Mouse (Mus musculus): Measurements from ENCODE around the gene Nipal4.
"Not testable (repeated sequence)": the region's sequence is repeated elsewhere in the genome, so short reads cannot be mapped to it uniquely, and the experiment has no call there.

Nipal4 gene

GRCm38 (mm10) chr11:46165866-46166585, at the start of gene Nipal4:
TSS of gene Nipal4 (minus strand) at chr11:46166508.
- in situ Hi-C loops (cut with MboI, MseI) = no loop called here

DNA sequence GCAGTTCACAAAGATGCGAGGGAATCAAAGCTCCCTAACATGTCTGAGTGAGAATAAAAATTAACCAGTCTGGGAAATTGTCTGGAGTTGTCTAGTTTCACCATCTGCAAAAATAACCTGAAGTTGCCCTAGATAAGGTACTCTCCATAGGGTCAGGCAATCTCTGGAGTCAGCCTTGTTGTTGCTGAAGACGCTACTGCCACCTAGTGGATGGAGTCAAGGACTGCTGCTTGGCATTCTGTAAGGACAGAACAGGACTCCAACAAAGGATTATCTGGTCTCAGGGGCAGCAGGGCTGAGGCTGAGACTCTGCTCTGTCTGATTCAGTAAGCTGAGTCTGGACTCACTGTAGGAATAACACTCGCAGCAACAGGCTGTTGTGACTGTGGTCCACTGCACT, 49.0 kb upstream of the Nipal4 start:
- in situ Hi-C loops (cut with MboI, MseI) = loop anchor here (25.0 kb wide), 1 partner anchor 178 kb away; no protein-coding TSS in a partner anchor

- in situ Hi-C loops (cut with MboI, MseI) = loop anchor here (25.0 kb wide), 1 partner anchor 177 kb away; no protein-coding TSS in a partner anchor
Observed at GRCm38 (mm10) chr11:46214368-46215230, 48.3 kb upstream of the Nipal4 start.

DNA sequence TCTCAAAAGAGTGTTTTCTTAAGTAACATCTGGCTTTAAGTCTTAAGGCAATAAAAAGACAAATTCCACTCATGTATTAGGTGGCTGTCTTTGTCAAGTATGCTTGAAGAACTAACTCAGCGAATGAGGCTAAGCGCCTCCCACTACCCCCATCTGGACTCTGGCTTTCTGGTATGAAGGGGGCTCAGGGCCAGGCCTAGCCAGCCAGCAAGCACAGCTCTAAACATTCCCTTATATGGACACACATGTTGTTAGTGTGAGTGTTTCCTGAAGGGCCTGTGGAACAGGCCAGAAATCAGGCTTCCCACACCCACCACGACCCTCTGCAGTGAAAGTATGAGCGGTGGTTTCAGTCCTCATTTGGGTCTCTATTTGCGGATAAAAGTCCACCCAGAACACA, 47.5 kb upstream of the Nipal4 start:
- in situ Hi-C loops (cut with MboI, MseI) = loop anchor here (25.0 kb wide), 1 partner anchor 177 kb away; no protein-coding TSS in a partner anchor

DNA sequence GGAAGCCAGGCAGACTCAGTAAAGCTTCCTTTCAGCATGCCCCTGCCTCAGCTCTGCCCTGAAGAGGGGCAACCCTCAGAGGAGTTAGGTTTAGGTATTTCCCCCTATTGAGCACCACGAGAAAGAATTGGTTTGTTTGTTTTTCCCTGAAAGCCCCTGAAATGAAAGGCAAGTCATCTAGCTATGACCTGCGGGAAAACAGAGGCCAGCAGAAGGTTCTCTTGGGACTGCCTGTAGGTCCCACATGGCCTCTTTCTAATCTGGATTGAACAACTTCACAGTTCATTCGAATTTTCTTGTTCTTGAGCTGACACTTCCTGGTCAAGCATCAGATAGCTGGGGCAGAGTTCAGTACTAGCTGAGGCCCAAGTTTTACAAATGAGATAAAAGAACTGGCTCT, 45.5 kb upstream of the Nipal4 start:
- in situ Hi-C loops (cut with MboI, MseI) = loop anchor here (25.0 kb wide), 1 partner anchor 175 kb away; no protein-coding TSS in a partner anchor

GRCm38 (mm10) chr11:46209884-46210283, 43.6 kb upstream of the Nipal4 start:
- in situ Hi-C loops (cut with MboI, MseI) = loop anchor here (25.0 kb wide), 1 partner anchor 173 kb away; no protein-coding TSS in a partner anchor

GRCm38 (mm10) chr11:46205639-46206409, 39.5 kb upstream of the Nipal4 start:
- in situ Hi-C loops (cut with MboI, MseI) = loop anchor here (25.0 kb wide), 1 partner anchor 169 kb away; no protein-coding TSS in a partner anchor

DNA sequence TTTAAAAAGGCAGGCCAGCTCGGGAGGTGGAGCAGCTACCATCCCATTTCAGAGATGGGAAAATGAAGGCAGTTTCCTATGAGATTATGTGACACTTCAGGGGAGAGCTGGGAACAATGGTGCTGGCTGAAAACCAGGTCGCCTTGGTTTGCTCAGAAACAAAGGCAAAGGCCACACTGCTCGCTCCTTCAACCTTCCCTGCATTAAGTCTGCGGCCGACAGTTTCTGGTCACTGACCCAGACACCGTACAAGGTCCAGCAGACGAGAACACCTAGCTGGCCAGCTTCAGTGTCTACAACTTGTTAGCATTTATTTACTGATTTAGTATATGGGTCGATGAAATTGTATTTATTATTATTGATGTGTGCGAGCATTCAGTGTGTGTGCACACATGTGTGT, 38.5 kb upstream of the Nipal4 start:
- in situ Hi-C loops (cut with MboI, MseI) = loop anchor here (25.0 kb wide), 1 partner anchor 168 kb away; no protein-coding TSS in a partner anchor

DNA sequence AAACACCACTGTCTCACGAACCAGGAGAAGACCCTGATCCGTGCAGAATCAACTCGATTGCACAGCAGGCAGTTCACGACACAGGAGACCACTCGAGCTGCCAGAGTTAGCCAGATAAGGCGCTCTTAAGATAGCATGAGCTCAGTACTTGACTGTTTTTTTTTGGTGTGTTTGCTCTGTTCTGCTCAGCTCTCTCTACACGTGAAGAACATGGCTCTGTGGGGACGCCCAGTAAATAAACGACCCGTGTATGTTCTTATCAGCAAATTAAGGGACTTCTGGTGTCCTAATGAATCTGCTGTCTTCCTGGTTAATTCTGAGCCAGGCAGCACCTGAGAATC, 36.2 kb upstream of the Nipal4 start:
- in situ Hi-C loops (cut with MboI, MseI) = loop anchor here (25.0 kb wide), 1 partner anchor 165 kb away; no protein-coding TSS in a partner anchor

DNA sequence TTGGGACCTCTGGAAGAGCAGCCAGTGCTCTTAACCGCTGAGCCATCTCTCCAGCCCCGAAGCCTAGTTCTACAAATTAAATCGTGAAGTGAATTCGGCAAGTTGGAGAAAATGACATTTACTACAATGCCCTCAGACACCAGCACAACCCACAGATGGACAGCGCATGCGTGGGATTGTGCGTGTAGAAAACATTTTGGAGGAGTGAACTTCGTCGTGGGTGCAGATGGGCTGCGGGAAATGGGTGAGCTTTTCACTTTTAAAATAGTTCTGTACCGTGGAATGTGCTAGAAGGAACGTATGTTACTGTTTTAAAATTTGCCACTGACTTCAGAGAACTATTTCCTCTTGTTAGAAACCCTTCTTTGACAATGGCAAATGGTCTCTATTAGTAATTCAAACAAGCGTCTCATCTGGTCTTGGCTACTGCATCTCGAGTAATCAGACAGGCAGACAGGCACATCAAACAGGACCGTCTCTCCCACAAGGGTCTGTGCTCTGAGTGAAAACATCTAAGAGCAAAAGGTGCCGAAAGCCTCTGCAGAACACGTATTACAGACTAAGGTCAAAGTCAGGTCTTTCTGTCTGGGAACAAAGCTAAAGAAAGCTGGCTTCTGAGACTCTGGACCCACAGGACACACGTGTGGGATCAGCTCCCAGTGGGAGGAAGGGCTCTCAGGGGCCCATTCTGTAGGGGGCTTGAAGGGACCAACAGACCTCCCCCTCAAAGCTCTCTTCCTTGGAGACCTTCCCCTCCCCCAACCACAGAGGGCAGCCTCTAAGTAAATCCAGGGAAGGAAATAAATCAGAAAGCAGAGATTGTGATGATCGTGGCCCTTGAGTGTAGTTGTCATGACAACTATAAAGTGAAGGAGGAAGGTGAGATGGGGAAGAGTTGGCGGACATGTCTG, 35.6 kb upstream of the Nipal4 start:
- in situ Hi-C loops (cut with MboI, MseI) = loop anchor here (25.0 kb wide), 1 partner anchor 165 kb away; no protein-coding TSS in a partner anchor

DNA sequence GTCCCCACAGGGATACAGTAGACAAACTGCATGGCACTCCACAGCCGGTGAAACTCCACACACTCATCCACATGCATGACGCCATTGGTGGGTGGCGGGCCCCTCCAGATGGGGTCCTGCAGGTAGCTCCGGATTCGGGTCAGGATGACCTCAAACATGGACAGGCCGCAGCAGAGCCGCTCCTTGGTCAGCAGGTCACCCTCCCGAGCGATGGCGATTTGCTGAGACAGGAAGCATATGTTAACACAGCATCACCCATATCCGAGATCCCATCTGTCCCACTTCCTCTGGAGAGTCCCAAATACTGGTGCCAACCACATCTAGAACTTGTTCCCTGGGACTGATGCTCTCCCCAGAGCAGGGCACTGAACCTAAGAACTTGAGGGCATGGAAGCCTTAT, 34.4 kb upstream of the Nipal4 start:
- in situ Hi-C loops (cut with MboI, MseI) = loop anchor here (25.0 kb wide), 1 partner anchor 163 kb away; no protein-coding TSS in a partner anchor

DNA sequence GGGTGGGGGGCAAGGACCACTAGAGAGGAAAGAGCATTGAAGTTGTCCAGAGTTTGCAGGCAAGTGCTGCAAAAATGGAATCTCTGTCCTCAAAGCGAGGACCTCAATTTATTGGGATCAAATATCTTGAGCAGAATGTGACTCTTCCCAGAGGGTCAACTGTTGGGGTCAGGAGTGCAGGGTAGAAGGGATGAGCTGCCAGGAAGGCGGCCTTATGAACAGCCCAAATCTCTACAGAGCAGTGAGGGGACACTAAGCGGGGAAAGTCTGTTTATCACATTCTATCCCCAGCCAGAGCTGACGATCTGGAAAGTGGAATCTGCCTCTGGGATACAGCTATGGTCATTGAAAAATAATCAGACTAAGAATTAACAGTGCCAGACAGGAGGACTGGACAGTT, 27.9 kb upstream of the Nipal4 start:
- in situ Hi-C loops (cut with MboI, MseI) = no loop called here

DNA sequence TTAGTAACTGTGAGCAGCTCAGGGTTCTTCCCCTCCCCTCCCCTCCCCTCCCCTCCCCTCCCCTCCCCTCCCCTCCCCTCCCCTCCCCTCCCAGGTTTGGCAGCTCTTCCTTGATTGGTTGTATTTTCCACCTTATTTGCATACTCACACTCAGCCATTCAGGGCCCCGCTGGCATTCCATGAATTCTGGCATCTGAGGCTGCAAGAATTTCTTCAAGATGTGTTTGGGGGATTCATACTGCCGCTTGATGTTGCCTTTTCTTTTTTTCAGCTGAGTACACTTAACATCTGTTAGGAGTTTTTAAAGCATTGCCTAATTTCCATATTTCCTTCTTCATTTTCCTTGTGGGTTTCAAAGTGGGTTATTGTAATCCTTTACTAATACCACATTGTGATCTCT, 22.0 kb upstream of the Nipal4 start:
- in situ Hi-C loops (cut with MboI, MseI) = no loop called here

GRCm38 (mm10) chr11:46185486-46185885, 19.2 kb upstream of the Nipal4 start:
- in situ Hi-C loops (cut with MboI, MseI) = no loop called here

- in situ Hi-C loops (cut with MboI, MseI) = no loop called here
Observed at GRCm38 (mm10) chr11:46184946-46185345, 18.6 kb upstream of the Nipal4 start.

GRCm38 (mm10) chr11:46182031-46182430, 15.7 kb upstream of the Nipal4 start:
- in situ Hi-C loops (cut with MboI, MseI) = not testable (repeated sequence)

DNA sequence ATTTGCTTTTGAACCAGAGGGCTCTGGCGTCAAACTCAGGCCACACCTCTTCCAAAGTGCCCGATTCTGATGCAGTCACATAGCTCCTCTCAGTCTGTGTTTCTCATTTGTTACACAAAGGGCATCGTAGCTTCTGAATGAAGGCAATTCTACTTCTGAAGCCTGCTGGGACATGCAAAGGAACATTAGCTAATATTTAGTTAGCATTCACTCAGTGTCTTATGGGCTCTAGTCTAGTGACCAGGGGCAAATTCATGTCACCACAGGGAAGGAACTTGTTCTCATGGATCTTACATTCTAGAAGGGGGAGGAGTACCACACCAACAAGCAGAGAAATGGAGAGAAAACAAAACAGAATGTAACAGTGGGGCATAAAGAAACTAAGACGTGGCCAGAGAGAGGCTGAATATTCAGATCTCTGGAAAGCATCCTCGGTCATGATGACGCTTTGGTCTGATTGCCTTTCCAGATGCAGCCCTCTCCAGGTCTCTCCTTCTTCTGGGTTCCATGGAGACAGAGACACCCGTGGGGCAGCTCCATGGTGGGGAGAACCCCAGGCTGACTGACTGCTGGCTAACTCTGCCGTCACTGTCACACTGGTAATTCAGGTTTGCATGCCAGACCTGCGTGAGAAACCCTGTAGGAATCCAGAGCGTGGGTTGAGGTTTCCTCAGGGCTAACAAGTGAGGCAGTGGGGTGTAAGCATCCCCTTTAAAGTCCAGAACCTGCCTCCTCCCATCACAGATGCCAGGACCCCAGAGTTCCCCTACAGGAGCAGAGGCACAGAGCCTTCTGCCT, 11.1 kb upstream of the Nipal4 start:
- in situ Hi-C loops (cut with MboI, MseI) = loop anchor here (10.0 kb wide), 1 partner anchor 63 kb away; no protein-coding TSS in a partner anchor

- in situ Hi-C loops (cut with MboI, MseI) = loop anchor here (10.0 kb wide), 1 partner anchor 61 kb away; no protein-coding TSS in a partner anchor
Observed at GRCm38 (mm10) chr11:46176155-46176554, 9.8 kb upstream of the Nipal4 start.

DNA sequence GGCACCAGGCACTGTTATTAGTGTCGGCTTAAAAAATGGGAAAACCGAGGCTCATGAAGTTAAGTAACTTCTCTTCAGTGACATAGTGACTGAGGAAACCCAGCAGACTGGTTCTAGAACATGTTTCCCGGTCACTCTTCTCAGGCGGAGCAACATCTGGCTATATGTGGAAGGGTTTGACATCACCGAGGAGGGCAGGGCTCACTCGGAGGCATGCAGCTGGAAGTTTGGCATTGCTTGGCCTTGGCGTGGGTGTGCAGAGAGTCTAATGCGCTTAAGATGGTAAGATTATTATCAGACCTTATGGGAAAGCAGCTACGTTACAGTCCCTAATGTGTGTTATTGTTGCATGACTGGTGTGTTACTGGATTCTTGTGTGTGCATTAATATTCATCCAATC, 5.8 kb upstream of the Nipal4 start:
- in situ Hi-C loops (cut with MboI, MseI) = loop anchor here (10.0 kb wide), 1 partner anchor 57 kb away; no protein-coding TSS in a partner anchor
